Mouse (Mus musculus) layer of hippocampus, adult 8-10 months (tissue): ENCODE data around the gene Ace. TPM values are rescaled to one million over a fixed set of nuclear protein-coding genes. Genes with fewer than 3 reads are reported as not detected.

Experiments
- DNase-seq, 2 experiments: peaks; one replicate each; pipeline ENCODE4 v3.0.0; 2022; ENCODE audit warnings: low spot score in 2 of 2
- total RNA-seq, 4 experiments: library from RNA; stranded (reverse); gene quantifications; 2 replicates each; pipeline ENCODE4 v1.2.4; 2022

The Ace gene
- total RNA-seq, 4 experiments from 2014 or later = 7.8 to 10.9 (median 10.6) TPM

DNA sequence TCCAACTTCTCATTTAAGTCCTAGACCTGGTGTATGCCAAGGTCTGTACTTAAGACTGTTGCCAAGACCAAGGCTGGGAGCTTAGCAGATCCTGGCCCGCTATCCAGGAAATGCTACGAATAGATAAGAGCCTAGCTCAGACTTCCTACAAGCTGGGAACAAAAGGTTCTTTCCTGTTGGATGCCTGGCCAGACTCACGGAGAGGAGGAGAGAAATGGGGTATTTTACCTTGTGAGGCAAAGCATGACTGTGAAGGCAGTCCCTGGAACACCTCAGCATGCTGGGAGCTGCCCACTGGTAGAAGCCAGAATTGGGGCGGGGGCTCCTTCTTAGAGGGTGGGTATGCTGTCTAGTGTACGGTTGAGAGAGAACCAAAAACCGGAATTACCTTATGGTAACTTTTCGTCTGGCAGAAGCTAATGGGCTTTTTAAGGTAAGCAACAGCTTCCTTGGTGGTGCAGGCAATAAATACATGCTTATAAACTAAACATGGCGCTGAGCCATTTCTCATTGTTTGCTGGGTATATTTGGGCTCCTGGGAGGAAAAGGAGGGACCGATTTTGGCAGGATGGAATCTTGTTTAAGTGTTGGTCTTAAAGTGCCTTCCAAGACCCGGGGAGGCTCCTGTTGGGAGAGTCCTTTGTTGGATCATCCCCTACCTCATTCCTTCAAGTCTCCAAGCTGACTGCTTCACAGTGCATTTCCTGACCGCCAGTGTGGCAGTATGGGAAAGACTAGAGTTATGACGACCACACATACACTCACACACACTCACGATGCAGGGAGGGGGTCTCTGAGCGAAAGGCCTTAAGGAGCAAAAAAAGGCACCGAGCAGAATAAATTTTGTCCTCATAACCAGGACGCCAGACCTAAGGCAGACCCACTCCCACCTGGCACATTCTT, 22.7 kb upstream of the Ace start:
- DNase-seq = no peak

DNA sequence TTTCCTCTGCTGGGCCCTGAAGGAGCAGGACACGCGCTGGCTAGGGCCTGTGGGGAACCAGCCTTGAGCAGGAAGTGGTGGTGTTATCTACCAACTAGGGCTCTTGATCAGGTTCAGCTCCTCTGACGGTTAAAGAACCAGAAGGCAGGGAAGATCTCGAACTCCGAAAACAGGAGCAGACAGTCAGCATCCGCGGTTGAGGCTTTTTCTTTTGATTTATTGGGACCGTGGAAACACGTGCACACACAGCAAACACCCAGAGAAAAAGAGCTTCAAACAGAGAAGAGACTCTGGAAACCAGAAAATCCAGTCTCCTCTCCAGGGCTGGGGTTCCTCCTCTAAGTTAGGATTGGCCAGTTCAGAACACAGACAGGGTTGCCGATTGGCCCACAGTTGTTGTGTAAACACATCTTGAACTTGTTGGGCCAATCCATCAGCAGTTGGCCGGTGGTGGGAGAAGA, 21.0 kb upstream of the Ace start:
- no peak for DNase-seq

DNA sequence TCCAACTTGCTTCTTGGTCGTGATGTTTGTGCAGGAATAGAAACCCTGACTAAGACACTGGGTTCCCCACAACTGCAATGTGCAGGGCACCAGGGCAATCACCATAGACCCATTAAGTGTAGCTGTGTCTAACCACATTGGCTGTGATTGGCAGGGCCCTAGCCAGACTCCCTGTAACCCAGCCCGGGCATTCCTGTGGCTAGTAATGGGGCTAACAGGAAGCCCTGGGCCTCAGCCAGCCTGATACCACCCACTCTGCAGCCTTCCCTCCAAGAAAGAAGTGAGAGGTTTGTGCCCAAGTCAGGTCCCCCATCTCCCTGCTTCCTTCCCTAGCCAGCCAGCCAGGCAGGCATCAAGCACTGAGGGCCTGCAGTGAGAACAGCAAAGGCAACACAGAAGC, 19.5 kb upstream of the Ace start:
- no peak for DNase-seq

DNA sequence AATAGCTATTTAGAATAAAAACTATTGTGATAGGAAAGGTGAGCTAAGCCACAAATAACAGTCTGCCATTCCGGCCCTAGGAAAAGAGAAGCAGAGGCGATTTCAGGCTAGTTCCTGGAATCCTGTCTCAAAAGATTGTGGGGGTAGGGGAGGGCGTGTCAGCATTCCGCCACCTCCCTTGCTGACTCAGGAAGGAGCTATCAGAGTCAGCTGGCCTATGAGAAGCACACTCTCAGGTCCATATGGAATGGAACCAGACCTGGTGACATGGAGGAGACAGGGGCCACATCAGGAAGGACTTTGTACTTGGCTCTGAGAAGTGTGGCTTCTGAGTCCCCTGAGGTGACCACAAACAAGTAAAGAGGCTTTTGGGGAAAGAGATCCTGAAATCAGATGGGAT, 17.2 kb upstream of the Ace start:
- DNase-seq = no peak

DNA sequence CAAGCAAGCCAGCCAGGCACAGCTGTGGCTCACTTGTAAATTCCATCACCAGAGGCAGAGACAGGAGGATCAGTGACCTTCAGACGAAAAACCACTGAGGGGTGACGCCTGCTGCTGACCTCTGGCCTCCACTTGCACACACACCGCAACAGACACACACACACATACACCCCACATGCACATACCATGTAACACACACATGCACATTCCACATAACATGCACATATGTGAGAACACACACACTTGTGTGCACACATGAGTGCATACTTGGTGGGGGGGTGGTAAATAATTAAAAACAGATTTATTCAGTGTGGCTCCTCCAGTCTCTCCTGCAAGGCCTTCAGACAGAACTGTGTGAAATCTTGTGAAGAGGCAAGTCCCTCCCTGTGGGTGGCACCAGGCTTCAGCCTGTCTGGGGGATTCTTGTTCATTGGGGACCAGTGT, 16.1 kb upstream of the Ace start:
- no peak for DNase-seq

DNA sequence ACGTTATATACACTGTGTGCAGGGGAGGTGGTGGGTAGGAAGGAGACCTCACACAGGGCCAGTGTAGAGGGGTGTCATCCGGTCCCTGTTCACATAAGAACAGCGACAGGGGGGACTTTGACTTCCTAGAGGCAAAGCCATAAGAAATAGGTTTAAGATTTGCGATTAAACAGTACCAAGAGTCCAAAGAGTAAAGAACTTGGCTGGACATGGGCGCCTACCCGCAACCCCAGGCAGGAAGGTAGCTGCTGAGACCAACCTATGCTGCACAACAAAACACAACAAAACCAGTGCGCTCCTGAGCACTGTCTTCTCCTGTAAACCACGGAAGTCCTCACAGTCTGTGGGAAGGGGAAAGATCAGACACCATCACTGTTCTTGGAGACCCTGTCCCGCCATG, 15.6 kb upstream of the Ace start:
- no peak for DNase-seq

DNA sequence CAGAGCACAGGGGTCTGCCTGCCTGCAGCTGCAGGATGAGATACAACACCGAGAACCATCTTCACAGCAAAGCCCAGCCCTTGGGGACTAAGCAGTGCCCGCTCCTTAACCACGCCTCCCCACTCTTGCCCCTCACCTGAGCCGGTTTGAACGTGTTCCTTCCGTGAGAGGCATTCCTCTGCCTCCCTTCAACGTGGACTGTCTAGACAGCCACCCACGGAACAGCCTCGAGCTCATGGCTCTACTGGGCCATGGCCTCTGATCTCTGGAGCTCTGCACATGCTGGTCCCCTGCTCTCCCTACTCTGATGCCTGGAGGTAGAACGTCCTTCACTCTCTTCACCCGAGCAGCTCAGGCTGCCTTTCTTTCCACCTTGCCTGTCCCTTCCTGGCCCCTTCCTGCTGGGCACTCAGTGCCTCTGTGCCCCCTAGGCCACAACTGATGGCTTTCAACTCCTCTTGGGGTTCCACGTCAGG, 14.8 kb upstream of the Ace start, which contains the start of gene Cyb561:
TSS of gene Cyb561 (minus strand) at position 426 of the 476 bp plus-strand sequence.
- DNase-seq = no peak

DNA sequence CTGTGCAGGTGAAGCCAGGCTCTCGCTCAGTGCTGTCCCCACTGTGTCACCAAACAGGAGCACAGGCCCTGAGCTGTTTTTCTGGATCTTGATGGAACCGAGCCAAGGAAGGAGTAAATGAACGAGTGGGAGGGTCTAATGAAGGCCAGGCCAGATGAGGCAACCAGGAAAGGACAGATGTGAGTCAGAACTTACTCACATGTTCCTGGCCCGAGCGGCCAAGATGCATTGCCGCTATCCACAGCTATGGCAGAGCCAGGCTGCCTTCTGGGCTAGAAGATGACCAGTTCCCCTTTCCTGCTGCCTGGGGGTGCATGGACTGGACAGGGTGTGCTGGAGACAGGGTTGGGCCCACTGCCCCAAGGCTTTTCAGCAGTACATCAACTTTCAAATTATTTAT, 14.3 kb upstream of the Ace start:
- no peak for DNase-seq

DNA sequence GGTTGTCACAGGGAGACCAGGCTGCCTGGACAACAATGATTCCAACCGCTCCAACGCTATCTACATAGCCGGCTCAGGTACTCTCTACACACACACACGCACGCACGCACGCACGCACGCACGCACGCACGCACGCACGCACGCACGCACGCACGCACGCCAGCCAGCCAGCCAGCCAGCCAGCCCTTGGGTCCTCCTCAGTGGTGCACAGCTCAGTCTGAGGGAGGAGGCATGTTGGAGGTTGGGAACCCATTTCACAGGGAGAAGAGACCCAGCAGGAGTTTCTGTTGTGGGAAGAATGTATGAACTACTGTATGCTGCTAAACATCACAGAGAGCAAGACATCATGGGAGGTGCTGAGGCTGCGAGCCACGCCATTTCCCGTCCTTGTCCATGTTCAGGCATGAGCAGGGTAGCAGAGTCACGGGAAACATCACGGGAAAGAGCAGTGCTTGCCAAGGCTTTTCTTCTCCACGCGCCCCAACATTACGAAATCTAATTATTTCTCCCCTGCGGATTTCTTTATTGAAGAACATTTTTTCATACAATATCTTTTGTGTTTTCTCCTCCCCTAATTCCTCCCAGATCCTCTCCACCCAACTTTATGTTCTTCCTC, 11.8 kb upstream of the Ace start:
- DNase-seq = no peak

DNA sequence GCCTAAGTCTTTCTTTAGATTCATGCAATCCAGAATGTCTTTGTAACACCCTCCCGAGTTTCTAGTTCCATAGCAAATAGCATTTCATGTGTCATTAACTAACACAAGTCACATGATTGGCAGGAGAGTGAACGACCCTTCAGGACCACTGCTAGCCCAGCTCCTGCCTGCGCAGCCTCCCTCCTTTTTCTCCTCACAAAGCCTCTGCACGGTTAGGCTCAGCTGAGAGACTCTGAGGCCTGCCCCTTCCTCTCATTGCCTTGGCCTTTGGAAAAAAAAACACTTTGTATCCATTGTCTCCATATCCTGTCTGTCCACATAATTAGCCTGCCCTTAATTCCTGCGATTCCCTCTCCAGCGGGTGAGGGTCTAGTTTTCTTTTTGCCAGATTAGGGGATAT, 10.2 kb upstream of the Ace start:
- DNase-seq = no peak

DNA sequence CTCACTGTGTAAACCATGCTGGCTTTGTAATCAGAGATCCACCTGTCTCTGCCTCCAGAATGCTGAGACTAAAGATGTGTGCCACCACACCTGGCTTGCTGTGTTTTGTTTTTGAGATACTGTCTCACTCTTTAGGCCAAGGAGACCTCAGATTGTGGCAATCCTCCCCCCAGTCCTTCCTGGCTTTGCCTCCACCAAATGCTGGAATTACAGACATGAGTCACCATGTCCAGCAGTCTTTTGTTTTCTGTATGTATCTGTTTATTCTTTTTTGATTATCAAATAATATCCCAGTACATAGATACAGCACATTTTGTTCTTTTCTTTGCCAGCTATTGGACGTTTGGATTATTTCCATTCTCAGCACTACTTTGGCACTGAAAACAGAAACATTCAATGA, 9.2 kb upstream of the Ace start:
- DNase-seq = no peak

DNA sequence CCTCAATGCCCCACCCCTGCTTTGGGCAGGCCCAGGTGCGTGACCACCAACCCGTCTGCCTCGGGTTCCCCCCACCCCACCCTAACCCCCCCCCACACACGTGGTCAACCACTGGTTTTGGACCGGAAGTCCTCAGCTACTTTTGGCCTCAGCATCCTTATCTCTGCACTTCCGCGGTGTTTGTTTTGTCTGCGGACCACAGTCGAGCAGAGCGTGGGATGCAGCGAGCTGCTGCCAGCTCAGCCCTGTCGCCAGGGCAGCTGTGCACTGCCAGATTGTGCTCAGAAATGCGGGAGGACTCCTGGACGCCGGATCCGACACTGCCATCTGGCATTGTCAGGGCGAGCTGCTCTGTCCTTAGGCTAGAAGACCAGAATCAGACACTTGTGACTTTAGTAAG, 8.4 kb upstream of the Ace start:
- DNase-seq = peak; percentile 41 to 57

DNA sequence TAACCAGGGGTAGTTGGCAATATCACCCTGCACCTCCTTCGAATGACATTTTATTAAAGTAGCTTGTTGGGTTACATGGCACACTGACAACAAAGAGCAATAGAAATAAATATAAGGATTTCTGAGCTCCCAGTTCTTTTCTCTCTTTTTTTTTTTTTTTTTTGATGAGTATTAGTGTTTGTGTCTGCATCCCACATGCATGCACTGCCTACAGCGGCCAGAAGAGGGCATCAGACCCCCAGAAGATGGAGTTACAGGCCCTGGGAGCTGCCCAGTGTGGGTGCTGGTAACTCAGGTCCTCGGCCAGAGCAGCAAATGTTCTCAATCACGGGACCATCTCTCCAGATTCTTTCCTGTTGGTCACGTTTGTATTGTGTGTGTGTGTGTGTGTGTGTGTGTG, 3.1 kb upstream of the Ace start:
- DNase-seq = no peak

DNA sequence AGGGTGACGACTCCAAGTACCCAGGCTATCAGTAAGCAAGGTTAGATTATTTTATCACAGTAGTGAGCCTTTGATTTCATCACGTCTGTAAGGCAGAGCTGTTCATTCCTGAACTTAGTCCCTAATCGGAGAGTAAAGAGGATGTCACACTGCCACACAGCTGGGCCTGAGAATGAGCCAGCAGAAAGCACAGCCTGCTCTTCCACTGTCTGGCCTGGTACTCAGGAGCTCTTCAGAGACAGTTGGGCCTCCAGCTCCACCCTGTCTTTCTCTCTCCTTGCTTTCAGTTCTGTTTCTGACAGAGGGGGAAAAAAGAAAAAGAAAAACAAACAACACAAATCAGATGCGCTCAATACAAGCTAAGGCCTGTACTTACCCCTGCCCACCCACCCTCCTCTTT, 1.5 kb upstream of the Ace start:
- DNase-seq = no peak

DNA sequence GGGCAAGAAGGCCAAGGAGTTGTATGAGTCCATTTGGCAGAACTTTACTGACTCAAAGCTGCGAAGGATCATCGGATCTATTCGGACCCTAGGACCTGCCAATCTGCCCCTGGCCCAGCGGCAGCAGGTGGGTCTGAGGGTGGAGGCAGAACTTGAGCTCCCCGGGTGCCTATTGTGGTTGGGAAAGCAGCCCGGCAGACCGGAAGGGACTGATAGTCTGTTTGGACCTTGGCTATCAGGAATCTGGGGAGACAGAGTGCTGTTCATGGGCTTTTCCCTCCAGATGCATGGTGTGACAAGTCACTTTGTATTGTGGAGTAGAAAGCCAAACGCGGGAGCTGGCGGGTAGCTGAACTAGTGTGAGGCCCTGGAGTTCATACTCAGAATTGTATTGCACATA, 1.2 kb downstream of the Ace start:
- no peak for DNase-seq

DNA sequence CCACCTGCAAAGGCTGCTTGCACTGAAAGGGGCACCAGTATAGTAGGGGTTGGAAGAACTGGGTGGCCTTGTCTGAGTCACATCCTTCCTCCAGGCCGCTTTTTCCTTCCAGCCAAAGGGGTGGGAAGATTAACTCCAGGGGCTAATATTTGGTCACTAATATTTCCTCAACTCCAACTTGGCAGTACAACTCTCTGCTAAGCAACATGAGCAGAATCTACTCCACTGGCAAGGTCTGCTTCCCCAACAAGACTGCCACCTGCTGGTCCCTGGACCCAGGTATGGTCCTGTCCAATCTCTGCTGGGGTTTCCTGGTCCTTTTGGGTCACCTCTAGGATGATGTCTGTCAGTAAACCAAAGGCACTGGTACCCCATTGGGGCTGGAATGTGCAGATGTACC, 1.8 kb downstream of the Ace start:
- DNase-seq = no peak

DNA sequence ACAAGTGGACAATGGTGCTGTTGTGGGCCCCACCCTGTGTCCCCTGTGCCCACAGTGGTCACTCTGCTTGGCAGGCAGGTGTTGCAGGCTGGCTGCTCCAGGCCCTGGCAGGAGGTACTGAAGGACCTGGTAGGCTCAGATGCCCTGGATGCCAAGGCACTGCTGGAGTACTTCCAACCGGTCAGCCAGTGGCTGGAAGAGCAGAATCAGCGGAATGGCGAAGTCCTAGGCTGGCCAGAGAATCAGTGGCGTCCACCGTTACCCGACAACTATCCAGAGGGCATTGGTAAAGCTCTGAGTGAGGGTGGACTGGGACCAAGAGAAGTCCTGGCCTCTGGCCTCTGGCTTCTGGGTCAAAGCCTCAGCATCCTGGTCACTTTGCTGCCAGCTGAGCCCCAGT, 6.8 kb downstream of the Ace start:
- DNase-seq = no peak

DNA sequence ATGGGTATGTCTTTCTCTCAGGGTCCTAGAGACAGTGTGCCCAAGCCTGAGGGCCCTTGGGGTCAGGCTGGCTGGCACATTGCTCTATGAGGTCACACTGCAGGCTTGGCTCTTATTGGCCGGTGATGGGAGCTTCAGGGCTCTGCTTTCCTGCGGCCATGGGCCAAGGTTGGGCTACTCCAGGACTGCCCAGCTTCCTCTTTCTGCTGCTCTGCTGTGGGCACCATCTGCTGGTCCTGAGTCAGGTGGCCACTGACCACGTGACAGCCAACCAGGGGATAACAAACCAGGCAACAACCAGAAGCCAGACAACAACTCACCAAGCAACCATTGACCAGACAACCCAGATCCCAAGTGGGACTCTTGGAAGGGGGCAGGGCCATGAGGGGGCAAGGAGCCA, 7.3 kb downstream of the Ace start:
- DNase-seq = no peak

DNA sequence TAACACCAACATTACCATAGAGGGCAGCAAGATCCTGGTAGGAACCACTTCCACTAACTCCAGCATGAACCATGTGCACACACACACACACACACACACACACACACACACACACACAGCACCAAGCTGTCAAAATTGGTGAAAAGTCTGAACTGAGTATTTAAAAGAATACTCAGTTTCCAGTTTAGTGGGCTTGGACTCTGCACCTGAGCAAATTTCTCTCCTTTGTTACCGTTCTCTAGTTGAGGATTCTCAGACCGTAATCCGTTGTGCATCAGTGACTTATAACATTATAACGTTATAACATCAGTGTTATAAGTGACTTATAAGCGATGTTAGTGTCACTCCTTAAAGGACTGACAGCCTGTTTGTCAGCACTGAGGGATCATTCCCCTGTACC, 7.9 kb downstream of the Ace start:
- DNase-seq = no peak

DNA sequence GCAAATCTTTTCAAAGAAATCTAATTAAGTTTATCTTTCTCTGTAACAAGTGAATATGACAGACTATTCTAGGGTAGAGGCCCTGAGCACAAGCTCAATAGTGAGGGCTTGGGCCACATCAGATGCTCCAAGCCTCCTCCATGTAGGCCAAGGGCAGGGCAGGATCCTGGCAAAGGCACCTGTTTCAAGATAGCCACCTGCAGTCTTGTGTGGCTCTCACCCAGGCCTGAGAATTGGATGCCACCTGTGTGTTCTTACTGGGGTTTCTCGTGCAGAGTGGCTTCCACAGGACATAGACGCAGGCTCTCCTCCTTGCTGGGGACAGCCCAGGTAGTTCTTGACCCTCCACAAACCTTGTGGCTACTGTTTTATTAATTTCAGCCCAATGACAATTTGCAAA, 10.5 kb downstream of the Ace start:
- DNase-seq = no peak

DNA sequence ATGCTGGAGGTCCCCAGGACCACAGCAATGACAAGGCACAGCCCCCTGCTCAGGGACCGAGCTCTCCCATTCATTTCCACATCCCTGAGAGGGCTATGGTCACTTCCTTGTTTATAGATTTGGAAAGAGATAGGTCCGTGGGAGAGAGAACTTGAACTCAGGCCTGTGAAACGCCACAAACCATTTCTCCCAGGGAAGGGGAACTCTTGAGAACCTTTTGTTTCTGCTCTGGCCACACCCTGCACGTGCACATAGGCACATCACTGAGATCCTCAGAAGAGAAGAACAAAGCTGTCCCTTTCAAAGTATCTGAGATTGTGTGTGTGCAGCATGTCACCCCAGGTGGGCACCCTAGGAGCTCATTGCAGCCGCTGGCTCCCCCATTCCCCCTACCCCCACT, 10.9 kb downstream of the Ace start:
- no peak for DNase-seq

DNA sequence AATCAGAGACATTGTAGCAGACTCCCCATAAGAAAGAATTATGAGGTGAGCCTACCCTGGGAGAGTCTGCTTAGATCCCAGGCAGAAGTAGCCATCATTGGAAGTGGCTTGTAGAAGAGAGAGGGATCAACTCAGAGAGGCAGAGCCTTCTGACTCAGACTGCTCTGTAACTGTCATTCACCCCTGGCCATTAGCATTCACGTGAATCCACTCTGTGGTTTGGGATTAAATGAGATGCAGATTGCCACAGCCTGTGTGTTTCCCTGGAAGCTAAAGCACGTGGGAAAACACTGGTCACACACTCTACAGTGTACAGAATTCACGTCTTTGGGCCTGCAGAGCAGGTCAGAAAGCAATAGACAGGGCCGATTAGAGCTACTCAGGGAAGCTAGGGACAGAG, 16.7 kb downstream of the Ace start:
- DNase-seq = no peak

DNA sequence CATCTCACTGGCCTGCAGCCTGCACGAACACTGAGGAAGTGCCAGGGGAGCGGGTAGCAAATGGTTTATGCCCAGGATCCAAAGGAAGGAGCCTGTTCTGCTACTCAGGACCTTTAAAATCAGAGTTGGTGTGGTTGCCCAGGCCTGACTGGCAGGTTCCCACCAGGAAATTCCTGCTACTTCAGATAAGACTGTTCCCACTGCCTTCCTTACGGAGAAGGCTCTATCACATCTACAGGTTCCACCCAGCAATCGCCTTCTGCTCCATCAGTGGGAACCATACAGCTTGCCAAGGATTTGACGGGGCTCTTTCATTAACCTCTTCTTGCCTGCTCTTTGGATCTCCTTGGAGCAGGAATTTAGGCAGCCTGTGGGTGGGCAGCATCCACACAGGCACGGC, 19.7 kb downstream of the Ace start:
- no peak for DNase-seq
